Mouse (Mus musculus) C2C12 (cell line): Measurements from ENCODE around the gene Atp6v0e2.

Source experiments
- CEBPB ChIP-seq: IDR thresholded peaks from one replicate; pipeline ENCODE4 v1.6.1; 2011; ENCODE audit warnings: low read depth, mild to moderate bottlenecking, control low read depth, moderate library complexity
- CTCF ChIP-seq: IDR thresholded peaks from one replicate; pipeline ENCODE4 v1.5.1; 2011; ENCODE audit not compliant: control insufficient read depth, insufficient read depth, insufficient read length
- FOSL1 ChIP-seq: IDR thresholded peaks from one replicate; pipeline ENCODE4 v1.8.0; 2011; ENCODE audit warnings: mild to moderate bottlenecking, low read length; ENCODE audit not compliant: poor library complexity, insufficient read depth, severe bottlenecking

DNA sequence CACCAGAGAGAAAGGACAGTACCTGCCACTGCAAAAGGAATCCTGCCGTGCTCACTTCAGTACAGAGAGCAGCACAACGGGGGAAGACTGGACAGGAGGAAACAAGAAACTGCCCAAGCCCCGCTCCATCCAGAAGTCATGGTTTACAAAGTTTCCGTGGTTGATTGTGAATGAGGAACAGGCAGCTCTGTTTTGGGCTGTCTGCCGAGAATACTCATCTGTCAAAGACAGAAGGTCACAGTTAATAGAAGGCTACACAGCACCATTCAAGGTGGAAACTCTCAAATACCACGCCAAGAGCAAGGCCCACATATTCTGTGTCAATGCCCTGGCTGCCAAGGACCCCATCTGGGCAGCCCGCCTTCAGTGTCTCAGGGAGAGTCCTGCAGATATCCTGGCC lies 25.6 kb upstream of the Atp6v0e2 start:
- no peak for TF ChIP-seq CEBPB
- TF ChIP-seq CTCF, result no peak
- TF ChIP-seq FOSL1, result no peak
